Mouse (Mus musculus) left cerebral cortex, adult 9 months (tissue): Measurements from ENCODE around the gene Ncoa7.
"Not testable (repeated sequence)": the region's sequence is repeated elsewhere in the genome, so short reads cannot be mapped to it uniquely, and the experiment has no call there.

Source experiments
- DNase-seq, 2 experiments: peaks; one replicate each; pipeline ENCODE4 v3.0.0; 2022; ENCODE audit warnings: low spot score in 2 of 2

Gene Ncoa7

GRCm38 (mm10) chr10:30787684-30788339 is 15.3 kb downstream of the Ncoa7 start:
- DNase-seq, result no peak

- no peak for DNase-seq
These were observed 16.9 kb downstream of the Ncoa7 start for GRCm38 (mm10) chr10:30786103-30786754.

- DNase-seq, result not testable (repeated sequence)
These were observed 22.2 kb downstream of the Ncoa7 start for GRCm38 (mm10) chr10:30780921-30781320.

GRCm38 (mm10) chr10:30778240-30778639 is 24.9 kb downstream of the Ncoa7 start:
- DNase-seq, result no peak

GRCm38 (mm10) chr10:30775987-30776386 is 27.1 kb downstream of the Ncoa7 start:
- DNase-seq, result no peak

- no peak for DNase-seq
These were observed 27.6 kb downstream of the Ncoa7 start for GRCm38 (mm10) chr10:30775568-30775967.

- no peak for DNase-seq
These were observed 28.7 kb downstream of the Ncoa7 start for GRCm38 (mm10) chr10:30774396-30774795.

- DNase-seq, result no peak
These were observed 29.9 kb downstream of the Ncoa7 start for GRCm38 (mm10) chr10:30773181-30773580.

- no peak for DNase-seq
These were observed 31.5 kb downstream of the Ncoa7 start for GRCm38 (mm10) chr10:30771417-30772158.

GRCm38 (mm10) chr10:30768820-30769219 is 34.3 kb downstream of the Ncoa7 start:
- DNase-seq, result no peak

GRCm38 (mm10) chr10:30768250-30768649 is 34.9 kb downstream of the Ncoa7 start:
- DNase-seq, result no peak

GRCm38 (mm10) chr10:30763179-30763770 is 39.9 kb downstream of the Ncoa7 start:
- no peak for DNase-seq

GRCm38 (mm10) chr10:30762284-30762964 is 40.7 kb downstream of the Ncoa7 start:
- DNase-seq, result no peak

GRCm38 (mm10) chr10:30759360-30760147 is 43.6 kb downstream of the Ncoa7 start:
- no peak for DNase-seq

- no peak for DNase-seq
These were observed 47.1 kb downstream of the Ncoa7 start for GRCm38 (mm10) chr10:30756064-30756463.

- DNase-seq, result no peak
These were observed 48.2 kb downstream of the Ncoa7 start for GRCm38 (mm10) chr10:30754825-30755457.

- no peak for DNase-seq
These were observed 49.0 kb downstream of the Ncoa7 start for GRCm38 (mm10) chr10:30754082-30754481.

GRCm38 (mm10) chr10:30752485-30752884 is 50.6 kb downstream of the Ncoa7 start:
- DNase-seq, result no peak

- no peak for DNase-seq
These were observed 51.5 kb downstream of the Ncoa7 start for GRCm38 (mm10) chr10:30751586-30751985.

- DNase-seq, result no peak
These were observed 53.3 kb downstream of the Ncoa7 start for GRCm38 (mm10) chr10:30749807-30750206.
